Mouse (Mus musculus): Measurements from ENCODE around the gene Hnrnpul1.
"Not testable (repeated sequence)": the region's sequence is repeated elsewhere in the genome, so short reads cannot be mapped to it uniquely, and the experiment has no call there.

Hnrnpul1 gene

DNA sequence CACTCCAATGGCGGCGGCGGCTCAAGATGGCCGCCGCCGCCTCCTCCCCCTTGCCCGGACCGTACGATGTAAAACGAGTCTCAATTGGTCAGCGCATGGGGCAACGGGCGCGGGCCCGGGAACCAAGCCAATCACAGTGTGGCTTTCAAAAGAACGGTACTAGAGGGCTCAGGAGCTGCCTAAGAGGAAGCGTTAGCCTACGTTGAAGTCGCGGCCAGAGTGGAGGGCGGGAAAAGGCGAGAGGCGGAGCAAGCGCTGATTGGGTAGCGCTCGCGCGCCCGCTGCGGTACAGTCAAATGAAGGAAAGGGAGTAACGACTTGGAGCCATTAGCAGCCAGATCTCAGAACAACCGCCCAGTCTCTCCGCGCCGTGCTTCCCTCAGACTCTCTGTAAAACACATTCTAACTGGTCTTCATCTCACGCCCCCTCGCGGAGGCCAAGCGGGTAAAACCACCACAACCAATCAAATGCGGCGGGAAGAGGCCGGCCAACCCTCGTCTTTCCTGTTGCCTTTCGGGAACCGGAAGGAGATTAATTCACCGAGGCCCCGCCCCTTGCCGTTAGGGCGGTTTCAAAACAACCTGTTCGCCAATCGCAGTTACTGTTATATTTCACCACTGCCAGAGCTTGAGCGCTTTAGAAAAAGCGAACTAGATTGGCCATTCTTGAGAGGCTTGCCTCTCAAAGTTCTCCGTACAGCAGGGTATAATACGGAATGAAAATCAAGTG is at the start of gene Hnrnpul1:
Hnrnpul1 (minus strand) TSS at position 20 of the 730 bp plus-strand sequence.
- peak; percentile 84 for ATAC-seq (ENCODE audit: low TSS enrichment)

DNA sequence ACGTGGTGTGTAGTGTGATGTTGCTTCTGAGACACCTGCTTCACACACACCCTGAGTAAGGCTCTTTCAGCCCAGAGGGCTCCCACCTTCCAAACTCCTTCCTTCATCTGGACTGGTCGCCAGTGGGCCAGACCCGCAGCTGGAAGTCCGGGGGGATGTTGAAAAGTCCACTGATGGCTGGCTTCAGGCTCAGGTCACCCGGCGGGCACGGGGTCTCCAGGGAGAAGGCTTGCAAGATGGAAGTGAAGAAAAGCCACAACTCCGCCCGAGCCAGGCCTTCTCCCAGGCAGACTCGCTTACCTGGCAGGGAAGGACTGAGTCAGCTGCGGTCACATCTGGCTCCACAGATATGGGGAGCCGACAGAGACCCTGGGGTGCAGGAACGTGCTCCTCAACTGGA is 48.9 kb upstream of the Hnrnpul1 start:
- no peak for ATAC-seq (ENCODE audit: low TSS enrichment)

DNA sequence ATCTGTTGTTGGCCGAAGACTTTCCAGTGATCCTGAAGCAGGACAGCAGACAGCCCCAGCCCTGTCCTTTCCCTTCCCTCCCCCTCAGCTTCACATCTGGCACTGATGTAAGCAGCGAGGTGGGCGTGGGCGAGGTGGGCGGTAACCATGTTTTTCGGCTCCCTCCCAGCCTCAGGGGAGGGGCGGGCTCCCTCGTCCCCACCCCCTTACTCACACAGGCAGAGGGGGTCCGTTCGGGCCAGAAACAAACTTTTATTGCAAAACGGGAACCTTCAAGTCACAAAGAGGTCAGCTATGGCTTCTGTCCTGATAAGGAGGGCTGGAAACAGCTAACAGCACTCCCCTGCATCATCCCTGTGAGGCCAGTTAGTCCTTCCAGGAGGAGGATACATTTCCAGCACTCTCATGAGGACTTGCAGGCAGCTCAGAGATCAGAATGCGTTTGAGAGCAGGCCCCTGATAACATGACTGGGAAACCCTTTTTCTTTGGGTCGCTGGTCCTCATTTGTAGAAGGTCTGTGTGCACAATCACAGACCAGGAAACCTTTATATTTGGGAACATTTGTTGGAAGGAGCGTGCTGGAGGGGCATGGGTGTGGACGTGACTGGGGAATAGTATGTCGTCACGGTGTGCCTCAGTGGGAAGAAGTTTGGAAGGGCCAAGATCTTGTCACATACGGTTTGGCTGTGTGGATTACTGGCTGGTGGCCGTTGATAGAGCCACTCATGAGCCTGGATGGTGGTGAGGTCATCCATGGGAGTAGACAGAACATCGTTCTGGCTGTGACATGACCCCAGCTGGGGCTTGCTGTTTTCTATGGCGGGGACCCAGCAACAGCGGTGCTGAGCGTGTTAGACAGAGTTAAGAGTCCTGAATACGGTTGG is 47.9 kb upstream of the Hnrnpul1 start:
- no peak for ATAC-seq (ENCODE audit: low TSS enrichment)

DNA sequence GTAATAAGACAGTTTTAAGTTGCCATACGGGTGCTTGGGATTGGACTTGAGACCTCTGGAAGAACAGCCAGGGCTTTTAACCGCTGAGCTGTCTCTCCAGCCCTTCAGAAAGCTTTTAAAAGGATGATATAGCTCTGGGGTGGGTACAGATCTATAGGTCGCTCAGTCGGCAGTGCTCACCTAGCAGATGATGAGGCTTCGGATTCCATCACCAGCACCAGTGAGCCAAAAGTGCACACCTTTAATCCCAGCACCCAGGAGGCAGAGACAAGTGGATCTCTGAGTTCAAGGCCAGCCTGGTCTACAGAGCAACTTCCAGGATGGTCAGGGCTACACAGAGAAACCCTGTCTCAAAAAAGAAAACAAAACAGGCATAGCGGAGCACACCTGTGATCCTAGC is 46.5 kb upstream of the Hnrnpul1 start:
- no peak for ATAC-seq (ENCODE audit: low TSS enrichment)

DNA sequence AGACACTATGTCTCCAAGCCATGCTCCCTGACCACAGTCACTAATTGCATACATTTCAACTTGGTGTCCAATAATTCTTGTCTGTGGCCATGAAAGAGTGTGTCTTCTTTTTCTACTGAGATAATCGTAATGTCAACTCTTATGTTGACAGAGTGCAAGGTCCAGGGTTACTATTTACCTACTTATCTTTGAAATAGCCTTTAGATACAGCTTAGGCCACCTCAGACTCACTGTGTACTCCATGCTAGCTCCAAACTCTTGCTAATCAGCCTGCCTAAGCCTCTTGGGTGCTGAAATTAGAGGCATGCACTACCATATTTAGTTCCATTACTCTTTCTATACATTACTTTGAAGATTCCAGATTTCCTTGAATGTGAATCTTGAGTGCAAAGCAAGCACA is 44.8 kb upstream of the Hnrnpul1 start:
- ATAC-seq (ENCODE audit: low TSS enrichment), result no peak

DNA sequence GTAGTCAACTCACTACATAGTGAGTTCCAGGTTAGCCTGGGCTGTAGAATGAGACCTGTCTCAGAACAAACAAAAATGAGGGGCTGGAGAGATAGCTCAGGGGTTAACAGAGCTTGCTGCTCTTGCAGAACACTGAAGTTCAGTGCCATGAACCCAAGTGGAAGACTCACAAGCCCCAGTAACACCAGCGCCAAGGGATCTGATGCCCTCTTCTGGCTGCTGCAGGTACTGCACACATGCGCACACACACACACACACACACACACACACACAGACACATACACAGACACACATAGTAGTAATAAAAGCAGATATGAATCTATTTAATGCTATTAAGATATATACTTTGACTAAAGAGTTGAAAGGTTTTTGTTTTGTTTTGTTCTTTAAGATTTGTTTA is 44.0 kb upstream of the Hnrnpul1 start:
- no peak for ATAC-seq (ENCODE audit: low TSS enrichment)

DNA sequence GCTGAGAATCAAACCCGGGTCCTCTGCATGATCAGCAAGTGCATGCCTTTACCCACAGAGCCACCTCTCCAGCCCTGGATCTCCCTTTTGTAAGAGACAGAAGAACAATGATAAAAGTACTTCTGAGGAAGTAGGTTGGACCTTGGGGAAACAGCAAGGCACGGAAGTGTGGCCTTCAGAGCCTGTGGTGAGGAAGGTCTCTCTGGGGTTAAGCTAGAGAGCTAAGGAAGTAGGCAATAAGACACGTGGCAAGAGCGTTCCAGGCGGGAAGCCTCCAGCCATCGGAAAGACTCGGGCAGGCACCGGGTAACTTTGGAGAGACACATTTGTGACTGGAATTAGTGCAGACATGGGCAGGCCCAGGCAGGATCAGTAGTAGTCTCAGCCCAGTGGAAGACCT is 40.2 kb upstream of the Hnrnpul1 start:
- no peak for ATAC-seq (ENCODE audit: low TSS enrichment)

DNA sequence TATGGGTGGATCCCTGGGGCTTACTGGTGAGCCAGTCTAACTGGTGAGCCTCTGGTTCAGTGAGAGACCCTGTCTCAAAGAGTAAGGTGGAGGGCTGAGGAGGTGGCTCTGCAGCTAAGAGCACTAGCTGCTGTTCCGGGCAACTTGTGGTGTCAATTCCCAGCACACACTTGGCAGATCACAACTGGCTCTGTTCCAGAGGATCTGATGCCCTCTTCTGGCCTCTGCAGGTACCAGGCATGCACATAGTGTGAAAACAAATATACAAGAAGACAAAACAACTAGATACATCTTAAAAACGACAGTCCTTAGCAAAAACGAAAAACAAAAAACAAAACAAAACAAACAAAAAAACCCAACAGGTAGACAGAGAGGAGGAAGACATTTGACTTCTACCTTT is 39.1 kb upstream of the Hnrnpul1 start:
- no peak for ATAC-seq (ENCODE audit: low TSS enrichment)

DNA sequence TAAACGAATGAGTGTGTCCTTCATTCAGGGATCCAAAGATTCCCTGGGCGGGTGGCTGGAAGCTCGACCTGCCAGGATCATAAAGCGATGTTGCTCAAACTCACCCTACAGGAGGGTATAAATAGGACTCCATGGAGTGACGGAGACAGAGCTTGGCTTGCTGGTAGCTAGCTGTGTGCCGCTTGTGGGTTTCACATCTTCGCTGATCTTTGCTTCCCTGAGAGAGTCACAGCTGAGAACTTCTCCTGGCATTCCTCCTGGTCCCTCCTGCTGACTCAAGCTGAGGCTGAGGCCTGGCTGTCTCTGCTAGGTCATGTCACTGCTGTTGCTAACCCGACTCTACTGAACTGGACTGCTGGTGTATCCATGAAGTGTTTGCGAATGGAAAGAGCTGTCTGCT is 38.4 kb upstream of the Hnrnpul1 start:
- ATAC-seq (ENCODE audit: low TSS enrichment), result not testable (repeated sequence)

DNA sequence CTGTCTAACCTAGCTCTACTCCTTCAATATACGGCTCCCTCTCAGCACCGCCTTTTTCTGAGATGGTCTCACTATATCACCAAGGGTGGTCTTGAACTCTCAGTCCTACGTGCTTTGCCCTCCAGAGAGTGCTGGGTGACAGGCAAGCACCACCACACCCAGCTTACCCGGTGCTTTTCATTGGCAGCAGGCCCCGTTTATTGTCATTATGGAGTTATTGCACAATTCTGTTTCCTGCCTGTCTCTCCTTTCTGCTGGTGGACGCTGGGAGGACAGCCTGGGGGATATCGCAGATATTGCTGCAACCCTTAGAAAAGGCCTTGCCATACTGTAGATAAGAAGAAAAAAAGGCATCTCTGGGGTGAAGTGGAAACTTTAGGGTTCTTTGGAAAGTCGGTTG is 36.1 kb upstream of the Hnrnpul1 start:
- no peak for ATAC-seq (ENCODE audit: low TSS enrichment)

DNA sequence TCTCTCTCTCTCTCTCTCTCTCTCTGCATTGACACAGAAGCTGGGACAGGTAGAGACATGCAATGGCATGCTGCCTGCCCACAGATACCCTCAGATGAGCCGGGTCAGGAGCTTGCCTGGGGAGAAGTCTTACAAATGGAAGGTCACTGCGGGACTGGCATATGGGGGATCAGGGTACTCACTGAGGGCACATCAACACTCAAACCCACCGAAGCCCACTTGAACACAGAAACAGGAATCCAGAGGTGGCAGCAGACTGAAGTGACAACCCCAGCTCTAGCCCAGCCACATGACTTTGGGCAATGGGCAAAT is 34.5 kb upstream of the Hnrnpul1 start:
- no peak for ATAC-seq (ENCODE audit: low TSS enrichment)

DNA sequence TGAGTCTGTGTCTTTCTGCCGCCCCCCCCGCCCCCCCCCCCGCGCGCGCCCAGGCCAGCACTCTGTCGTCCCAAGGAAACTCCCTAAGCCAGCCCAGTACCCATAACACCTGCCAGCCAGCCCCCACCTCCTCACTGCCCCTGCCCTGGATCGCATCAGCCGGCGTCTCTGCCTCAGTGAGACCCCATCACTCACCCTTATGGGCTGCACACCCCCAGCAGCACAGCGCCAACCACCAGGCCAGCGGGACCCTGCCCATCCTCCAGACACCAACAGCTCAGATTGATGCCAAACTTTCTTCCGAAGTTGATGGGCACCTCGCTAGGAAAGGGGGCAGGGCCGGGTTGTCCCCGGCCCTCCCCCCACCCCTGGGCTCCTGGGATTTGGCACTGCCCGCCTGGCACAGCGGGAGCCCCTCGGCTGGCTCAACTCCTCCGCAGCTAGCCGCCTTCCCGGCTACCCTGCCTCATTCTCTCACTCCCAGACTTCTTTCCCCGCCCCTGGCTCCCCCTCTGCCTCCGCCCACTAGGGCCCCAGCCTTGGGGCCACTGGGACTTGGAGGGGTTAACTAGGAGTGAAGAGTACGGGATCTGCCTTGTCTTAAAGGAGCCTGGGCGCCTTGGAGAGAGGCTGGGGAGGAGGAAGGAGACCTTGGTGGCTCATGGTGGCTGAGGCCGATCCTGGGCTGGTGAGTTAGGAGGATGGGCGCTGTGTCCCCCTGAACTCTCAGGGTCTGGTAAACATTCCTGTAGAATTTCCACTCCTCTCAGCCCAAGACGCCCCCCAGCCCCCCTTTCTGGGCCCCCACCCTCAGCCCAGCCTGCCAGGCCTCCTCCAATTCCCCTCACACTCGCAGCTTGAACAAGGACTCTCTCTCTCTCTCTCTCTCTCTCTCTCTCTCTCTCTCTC is 33.9 kb upstream of the Hnrnpul1 start, which contains the start of gene Axl:
Axl (minus strand) TSS at position 486 of the 909 bp plus-strand sequence.
- ATAC-seq (ENCODE audit: low TSS enrichment), result peak; percentile 85

DNA sequence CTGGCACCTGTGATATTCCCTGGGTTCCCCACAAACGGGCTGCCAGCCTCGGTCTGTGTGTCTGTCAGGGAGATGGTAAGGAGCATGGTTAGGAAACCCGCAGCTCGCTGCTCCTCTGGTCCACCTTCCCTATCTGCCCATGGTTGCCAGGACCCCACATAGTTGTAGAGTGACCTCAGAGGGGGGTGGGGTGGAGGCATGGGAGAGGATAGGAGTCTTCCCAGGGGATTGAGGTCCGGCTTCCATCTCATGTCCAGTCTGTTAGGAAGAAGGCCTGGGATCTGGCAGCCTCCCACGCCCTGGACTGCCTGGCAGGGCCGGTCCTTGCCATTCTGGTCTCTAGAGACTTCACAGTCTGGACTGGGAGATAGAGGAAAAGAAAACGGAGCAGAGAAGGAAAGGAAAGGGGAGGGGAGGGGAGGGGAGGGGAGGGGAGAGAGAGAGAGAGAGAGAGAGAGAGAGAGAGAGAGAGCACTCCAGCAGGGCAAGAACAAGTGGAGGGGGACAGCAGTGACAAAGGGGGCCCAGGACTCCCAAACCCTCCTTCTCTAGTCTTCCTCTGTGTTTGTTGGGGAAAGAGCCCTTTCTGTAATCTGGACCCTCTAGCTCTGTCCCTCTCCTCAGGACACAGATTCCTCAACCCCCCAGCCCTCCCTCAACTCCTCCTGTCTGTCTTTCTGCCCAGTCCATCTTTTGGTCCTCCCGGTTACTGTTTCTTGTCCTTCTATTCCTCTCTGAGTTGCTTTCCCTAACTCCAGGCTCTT is 33.1 kb upstream of the Hnrnpul1 start:
- ATAC-seq (ENCODE audit: low TSS enrichment), result no peak

DNA sequence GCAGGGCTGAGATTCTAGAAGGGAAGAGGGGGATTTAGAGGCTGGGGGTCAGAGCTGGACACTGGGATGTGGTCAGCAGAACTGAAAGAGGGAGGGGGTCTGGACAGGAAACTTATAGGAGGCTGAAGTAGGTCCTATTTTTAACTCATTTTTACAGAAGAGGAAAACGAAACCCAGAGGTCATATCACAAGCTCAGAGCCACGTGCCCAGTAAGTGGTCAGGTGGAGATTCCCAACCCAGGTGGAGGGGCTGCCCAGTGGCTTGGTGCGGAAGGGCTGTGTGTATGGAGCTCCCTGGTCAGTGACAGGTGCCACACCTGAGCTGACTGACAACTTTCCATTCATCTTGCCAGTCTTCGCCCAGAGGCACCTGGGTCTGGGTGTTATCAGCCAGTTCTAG is 32.4 kb upstream of the Hnrnpul1 start:
- ATAC-seq (ENCODE audit: low TSS enrichment), result no peak

DNA sequence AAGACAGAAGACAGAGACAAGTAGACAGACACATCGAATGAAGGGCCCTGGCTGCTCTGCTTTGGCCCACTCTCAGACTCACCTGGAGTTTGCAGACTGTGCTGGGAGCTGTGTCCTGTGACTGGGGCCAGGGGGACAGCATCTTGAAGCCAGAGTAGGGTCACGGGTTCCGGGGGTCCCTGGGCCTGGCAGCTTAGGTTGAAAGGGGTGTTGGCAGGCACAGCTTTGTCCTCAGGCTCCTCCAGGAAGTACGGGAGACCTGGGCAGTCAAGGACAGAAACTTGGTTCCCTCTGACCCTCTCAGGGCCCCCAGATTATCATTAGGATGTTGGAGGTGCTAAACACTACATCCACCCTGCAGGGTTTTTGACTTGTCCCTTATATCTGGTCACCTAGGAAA is 31.2 kb upstream of the Hnrnpul1 start:
- ATAC-seq (ENCODE audit: low TSS enrichment), result no peak

DNA sequence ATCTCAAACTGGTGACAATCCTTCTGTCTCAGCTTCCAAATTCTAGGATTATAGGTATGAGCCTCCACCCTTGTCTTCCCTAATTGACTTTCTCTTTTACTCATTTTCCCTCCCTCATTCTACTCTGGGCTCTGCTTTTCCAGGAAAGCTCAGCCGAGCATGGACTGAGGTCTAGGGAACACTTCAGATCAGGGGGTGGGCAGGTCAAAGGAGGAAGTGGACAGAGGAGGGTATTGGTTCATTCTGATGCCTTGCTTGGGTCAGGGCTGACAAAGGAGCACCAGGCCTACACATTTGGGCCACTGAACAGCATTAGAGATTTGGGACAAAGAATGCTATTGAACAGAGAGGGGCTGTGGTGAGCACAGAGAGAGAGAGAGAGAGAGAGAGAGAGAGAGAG is 30.3 kb upstream of the Hnrnpul1 start:
- no peak for ATAC-seq (ENCODE audit: low TSS enrichment)

DNA sequence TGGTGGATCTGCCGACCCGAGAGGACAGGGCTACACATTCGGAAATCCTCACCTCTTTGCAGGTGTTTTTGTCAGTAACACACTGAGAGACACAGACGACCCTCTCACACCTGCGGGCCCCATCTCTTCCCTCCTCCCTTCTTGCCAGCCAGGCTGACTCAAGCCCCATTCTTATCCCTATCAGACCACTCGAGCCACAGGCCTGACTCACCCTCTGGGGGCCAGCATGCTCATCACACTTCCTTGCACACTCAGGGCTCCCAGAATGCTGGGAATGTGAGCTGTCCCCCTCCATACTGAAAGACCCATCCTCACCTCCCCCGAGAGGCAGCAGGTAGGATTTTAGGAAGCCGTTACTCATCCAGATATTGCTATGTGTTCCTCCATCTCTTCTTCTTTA is 29.2 kb upstream of the Hnrnpul1 start:
- no peak for ATAC-seq (ENCODE audit: low TSS enrichment)

DNA sequence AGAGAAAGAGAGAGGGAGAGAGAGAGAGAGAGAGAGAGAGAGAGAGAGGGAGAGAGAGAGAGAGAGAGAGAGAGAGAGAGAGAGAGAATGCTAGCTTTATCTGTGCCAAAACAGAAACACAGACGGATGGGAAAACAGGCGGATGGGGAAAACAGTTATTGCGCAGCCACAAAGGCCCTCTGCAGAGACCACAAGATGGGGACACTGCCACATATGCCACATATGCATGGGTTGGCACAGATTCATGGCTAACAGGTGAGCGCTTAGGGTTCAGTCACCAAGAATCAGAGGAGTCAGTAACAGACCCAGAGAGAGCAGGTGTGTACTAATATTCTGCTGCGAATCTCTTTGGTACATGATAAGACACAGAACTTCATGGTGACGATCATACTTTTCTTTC is 28.2 kb upstream of the Hnrnpul1 start:
- no peak for ATAC-seq (ENCODE audit: low TSS enrichment)

DNA sequence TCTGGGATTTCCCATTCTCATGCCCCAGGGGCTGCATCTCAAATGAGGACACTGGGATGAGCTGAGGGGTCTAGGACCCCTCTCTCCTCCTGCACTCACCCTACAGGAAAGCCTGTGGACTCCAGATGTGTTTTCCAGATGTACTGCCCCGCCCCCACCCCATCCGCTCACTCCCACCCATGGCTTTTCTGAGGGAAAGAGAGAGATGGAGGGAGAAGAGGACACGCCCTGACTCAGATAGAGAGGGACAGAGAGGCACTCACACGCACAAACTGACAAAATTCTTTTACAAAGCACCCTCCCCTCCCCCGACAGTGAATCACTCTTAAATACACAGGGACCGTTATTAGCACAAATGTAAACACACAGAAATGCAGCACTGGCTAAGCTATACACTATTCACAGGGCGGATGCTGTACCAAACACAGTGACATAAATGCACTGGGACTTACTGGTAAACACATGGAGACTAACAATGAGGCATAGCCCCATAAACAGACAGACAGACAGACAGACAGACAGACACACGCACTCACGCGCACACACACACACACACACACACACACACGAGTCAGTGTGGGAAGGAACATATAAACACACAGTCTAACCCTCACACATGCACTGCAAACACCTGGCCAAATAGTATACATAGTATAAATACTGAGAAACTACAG is 27.5 kb upstream of the Hnrnpul1 start:
- no peak for ATAC-seq (ENCODE audit: low TSS enrichment)

DNA sequence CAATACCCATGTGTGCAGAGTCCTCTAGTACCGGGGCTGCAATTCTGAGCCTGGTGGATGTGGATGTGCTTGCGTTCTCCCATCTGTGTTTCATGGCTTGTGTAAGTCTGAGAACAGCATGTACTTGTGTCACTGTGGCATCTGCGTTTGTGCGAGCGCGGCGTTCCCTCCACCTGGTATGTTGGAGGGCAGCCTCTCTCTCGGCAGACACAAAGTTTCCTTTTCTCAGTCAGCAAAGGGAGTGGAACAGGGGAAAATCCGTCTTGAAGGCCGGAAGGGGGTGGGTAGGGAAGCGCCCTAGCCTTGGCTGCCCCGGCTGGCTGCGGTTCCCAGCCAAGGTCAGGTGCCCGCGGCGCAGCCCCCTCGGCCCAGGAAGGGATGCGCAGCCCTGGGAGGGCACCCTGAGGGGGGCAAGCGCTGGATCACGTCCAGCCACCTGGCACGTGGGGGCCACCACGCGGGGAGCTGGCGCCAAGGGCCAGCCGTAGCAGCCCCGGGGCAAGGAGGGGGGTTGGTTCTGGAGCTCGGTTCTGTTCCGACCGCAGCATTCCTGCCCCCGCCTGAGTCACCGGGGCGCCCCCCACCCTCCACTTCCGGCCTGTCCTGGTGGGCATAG is 26.9 kb upstream of the Hnrnpul1 start:
- ATAC-seq (ENCODE audit: low TSS enrichment), result peak; percentile 78
